Mouse (Mus musculus) liver, embryonic 16.5 days (tissue): Measurements from ENCODE around the gene Spata3. TPM values are rescaled to one million over a fixed set of nuclear protein-coding genes. Genes with fewer than 3 reads are reported as not detected.
"Not testable (repeated sequence)": the region's sequence is repeated elsewhere in the genome, so short reads cannot be mapped to it uniquely, and the experiment has no call there.

Experiments used
- ATAC-seq: fragments of 200-750 bp; cut with Nextera tagmentation; 2 replicates; pipeline ENCODE4 v1.8.0; 2017; ENCODE audit warnings: low read depth, mild to moderate bottlenecking, moderate number of reproducible peaks, moderate library complexity
- H3K27ac ChIP-seq: fragments of 300-500 bp; sonication (generic); 2 replicates; pipeline ENCODE4 v1.5.1; 2014; ENCODE audit warnings: mild to moderate bottlenecking, low read length
- H3K27me3 ChIP-seq: fragments of 300-500 bp; sonication (generic); 2 replicates; pipeline ENCODE4 v1.6.1; 2014; ENCODE audit warnings: low read depth, low read length, mixed read lengths; ENCODE audit not compliant: control insufficient read depth, insufficient read depth
- H3K36me3 ChIP-seq: fragments of 300-500 bp; sonication (generic); 2 replicates; pipeline ENCODE4 v1.6.1; 2014; ENCODE audit warnings: mild to moderate bottlenecking; ENCODE audit not compliant: control insufficient read depth, insufficient read depth
- H3K4me1 ChIP-seq: fragments of 300-500 bp; sonication (generic); 2 replicates; pipeline ENCODE4 v1.6.1; 2014; ENCODE audit warnings: low read depth, low read length, mixed read lengths; ENCODE audit not compliant: control insufficient read depth
- H3K4me2 ChIP-seq: fragments of 300-500 bp; sonication (generic); 2 replicates; pipeline ENCODE4 v1.6.1; 2014; ENCODE audit warnings: low read depth, low read length, mixed read lengths
- H3K4me3 ChIP-seq: fragments of 300-500 bp; sonication (generic); 2 replicates; pipeline ENCODE4 v1.5.1; 2014; ENCODE audit warnings: low read depth, mild to moderate bottlenecking, low read length
- H3K9ac ChIP-seq: fragments of 300-500 bp; sonication (generic); 2 replicates; pipeline ENCODE4 v1.6.1; 2014; ENCODE audit warnings: low read depth, low read length
- H3K9me3 ChIP-seq: fragments of 300-500 bp; sonication (generic); replicated peaks from 2 replicates; pipeline ENCODE4 v1.6.1; 2016; ENCODE audit warnings: low read length; ENCODE audit not compliant: control insufficient read depth
- WGBS: fragments of 180-500 bp; shearing (Covaris S2); extraction: QIAGEN DNeasy Blood & Tissue Kit; methylation state at CpG from one replicate; pipeline ENCODE4 v1.1.7; 2014; ENCODE audit not compliant: insufficient replicate concordance; 5-methylcytosine and 5-hydroxymethylcytosine counted together
- polyA plus RNA-seq: library from polyadenylated mRNA; unstranded; fragments of >200 nt; fragmentation: Nextera tagmentation; extraction: Ambion mirVana; gene quantifications from 2 replicates; pipeline ENCODE4 v1.2.1, GENCODE M21; 2015

Gene Spata3
- polyA plus RNA-seq, 1 experiment from 2014 or later, result 0.24 TPM

DNA sequence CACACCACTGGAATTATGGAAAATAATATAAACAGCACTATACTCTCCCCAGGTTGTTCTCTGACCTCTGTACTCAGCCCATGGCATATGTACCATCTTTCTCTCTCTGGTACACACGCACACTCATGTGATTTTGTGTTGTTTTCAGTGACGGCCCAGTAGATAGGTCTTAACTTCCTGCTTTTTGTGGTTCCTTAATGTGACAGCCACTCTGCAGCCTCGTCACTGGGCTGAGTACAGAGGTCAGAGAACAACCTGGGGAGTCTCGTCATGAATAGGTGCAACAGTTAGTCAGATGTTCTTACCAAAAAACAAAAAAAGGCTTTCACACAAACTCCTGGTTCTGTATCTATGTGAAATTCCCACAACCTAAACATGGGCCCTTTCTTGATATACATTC is 28.3 kb upstream of the Spata3 start:
- Histone ChIP-seq H3K9ac (no peak overlapping the region), H3K36me3 (no peaks in the 10 kb centered on the region), H3K27me3 (no peaks in the 10 kb centered on the region), H3K4me2 (no peak overlapping the region), H3K9me3 (no peaks in the 10 kb centered on the region), H3K27ac (no peak overlapping the region), H3K4me3 (no peak overlapping the region), H3K4me1 (no peaks in the 10 kb centered on the region)
- WGBS, result 16% methylated on average over 4 of the region's 4 CpGs
- no peak for ATAC-seq

DNA sequence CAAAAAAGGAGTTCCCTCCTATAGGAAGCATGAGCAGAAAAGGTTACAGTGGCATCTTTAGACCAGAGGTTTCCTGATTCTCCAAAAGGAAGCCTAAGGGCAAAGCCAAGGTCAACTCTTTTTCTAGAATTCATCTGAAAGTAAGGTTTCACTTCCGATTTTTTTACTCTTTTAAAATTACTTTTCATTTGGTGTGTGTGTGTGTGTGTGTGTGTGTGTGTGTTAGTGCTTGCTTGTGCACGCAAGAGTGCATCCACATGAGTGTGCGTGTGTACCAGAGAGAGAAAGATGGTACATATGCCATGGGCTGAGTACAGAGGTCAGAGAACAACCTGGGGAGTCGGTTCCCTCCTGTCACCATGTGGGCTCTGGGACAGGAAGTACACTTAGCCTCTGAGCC is 27.7 kb upstream of the Spata3 start:
- H3K4me1 ChIP-seq, H3K4me3 ChIP-seq, H3K27me3 ChIP-seq, ATAC-seq, H3K4me2 ChIP-seq, H3K36me3 ChIP-seq, H3K27ac ChIP-seq, H3K9ac ChIP-seq, H3K9me3 ChIP-seq: not testable (repeated sequence)
- 53% methylated on average over 4 of the region's 4 CpGs for WGBS

GRCm38 (mm10) chr1:85992175-85992574 is 24.4 kb upstream of the Spata3 start:
- no peaks in the 10 kb centered on the region for H3K27me3 ChIP-seq
- no peaks in the 10 kb centered on the region for H3K9me3 ChIP-seq
- no peak for ATAC-seq
- H3K4me3 ChIP-seq, result no peak overlapping the region
- no peak overlapping the region for H3K27ac ChIP-seq
- H3K4me2 ChIP-seq, result no peak overlapping the region
- no peaks in the 10 kb centered on the region for H3K36me3 ChIP-seq
- WGBS, result 47% methylated on average over 9 of the region's 9 CpGs
- H3K4me1 ChIP-seq, result no peaks in the 10 kb centered on the region
- H3K9ac ChIP-seq, result no peak overlapping the region

GRCm38 (mm10) chr1:85993541-85993940 is 23.1 kb upstream of the Spata3 start:
- Histone ChIP-seq H3K27ac (no peak overlapping the region), H3K9ac (no peak overlapping the region), H3K36me3 (no peaks in the 10 kb centered on the region), H3K9me3 (no peaks in the 10 kb centered on the region), H3K4me1 (no peaks in the 10 kb centered on the region), H3K27me3 (no peaks in the 10 kb centered on the region), H3K4me3 (no peak overlapping the region), H3K4me2 (no peak overlapping the region)
- no peak for ATAC-seq
- 65% methylated on average over 3 of the region's 4 CpGs for WGBS

DNA sequence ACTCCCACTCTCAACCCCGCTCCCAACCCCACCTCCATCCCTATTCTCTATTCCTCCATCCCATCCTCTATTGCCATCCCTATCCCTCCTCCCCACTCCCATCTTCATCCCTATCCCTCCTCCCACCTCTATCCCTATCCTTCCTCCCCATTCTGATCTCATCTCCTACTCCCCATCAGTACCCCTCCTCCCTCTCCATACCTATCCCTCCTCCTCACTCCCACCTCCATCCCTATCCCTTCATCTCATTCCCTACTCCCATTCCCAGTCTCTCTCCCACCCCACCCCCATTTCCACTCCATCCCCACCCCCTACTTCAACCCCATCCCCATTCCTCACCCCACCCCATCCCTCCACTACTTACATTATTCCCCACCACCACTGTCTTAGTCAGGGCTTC is 19.4 kb upstream of the Spata3 start:
- H3K4me2 ChIP-seq, result no peak overlapping the region
- no peaks in the 10 kb centered on the region for H3K27me3 ChIP-seq
- no peak overlapping the region for H3K27ac ChIP-seq
- no peak for ATAC-seq
- 68% methylated on average over 1 of the region's 1 CpGs for WGBS
- H3K4me1 ChIP-seq, result no peaks in the 10 kb centered on the region
- no peak overlapping the region for H3K9ac ChIP-seq
- no peak overlapping the region for H3K4me3 ChIP-seq
- H3K36me3 ChIP-seq, result no peaks in the 10 kb centered on the region
- H3K9me3 ChIP-seq, result no peaks in the 10 kb centered on the region

GRCm38 (mm10) chr1:85998012-85998411 is 18.6 kb upstream of the Spata3 start:
- no peak overlapping the region for H3K9ac ChIP-seq
- ATAC-seq, result no peak
- 50% methylated on average over 4 of the region's 4 CpGs for WGBS
- H3K27ac ChIP-seq, result no peak overlapping the region
- H3K4me1 ChIP-seq, result no peaks in the 10 kb centered on the region
- H3K9me3 ChIP-seq, result no peaks in the 10 kb centered on the region
- H3K27me3 ChIP-seq, result no peaks in the 10 kb centered on the region
- no peak overlapping the region for H3K4me3 ChIP-seq
- H3K4me2 ChIP-seq, result no peak overlapping the region
- no peaks in the 10 kb centered on the region for H3K36me3 ChIP-seq

DNA sequence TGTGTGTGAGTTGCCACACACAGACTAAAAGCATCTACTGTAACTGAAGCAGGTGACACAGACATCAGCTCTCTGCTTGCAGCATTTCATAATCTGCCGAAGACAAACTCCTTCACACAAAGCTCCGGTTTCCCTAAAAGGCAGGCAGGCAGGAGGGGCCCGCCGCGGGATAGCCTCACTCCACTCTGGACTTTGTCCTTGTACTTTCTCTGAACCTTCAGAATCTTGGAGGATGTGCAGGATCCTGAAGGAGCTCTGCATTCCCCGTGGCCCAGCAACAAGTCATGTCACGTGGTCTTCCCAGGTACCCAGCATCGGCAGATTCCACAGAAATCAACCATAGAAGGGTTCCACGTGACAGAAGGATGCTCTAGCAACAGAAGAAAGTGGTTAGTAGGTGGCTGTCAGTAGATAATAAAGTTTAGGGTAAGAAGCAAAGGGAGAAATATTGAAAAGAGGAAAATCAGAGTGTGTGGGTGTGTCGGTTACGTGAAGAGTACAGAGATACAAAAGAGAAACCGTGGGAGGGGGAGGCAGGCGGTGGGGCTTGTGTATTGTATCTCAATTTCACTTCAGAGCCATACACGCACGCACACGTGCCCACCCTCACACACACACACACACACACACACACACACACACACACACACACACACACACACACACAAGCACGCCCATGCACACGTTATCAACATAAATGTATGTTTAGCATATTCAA is 16.6 kb upstream of the Spata3 start:
- H3K4me1 ChIP-seq, result no peaks in the 10 kb centered on the region
- H3K9me3 ChIP-seq, result no peaks in the 10 kb centered on the region
- 60% methylated on average over 18 of the region's 18 CpGs for WGBS
- H3K27ac ChIP-seq, result no peak overlapping the region
- H3K4me3 ChIP-seq, result no peak overlapping the region
- no peaks in the 10 kb centered on the region for H3K36me3 ChIP-seq
- no peaks in the 10 kb centered on the region for H3K27me3 ChIP-seq
- no peak overlapping the region for H3K4me2 ChIP-seq
- H3K9ac ChIP-seq, result no peak overlapping the region
- no peak for ATAC-seq

DNA sequence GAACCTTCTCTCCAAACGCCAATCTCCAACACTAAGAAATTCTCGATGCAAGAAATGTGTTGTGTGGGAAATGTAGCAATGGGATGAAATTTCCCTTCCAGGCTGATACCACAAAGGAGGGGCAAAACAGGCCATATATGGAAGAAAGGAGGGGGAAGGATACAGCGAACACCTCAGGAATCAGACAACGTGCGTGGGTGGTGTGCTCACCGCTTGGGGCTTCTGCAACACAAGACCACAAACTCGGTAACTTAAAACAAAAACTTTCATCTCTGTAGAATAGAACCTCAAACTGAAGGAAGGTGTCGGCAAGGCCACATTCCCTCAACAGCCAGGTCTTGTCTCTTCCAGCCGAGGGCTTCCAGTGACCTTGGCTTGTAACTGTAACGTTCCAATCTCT is 11.1 kb upstream of the Spata3 start:
- Histone ChIP-seq H3K4me2 (no peak overlapping the region), H3K27me3 (no peaks in the 10 kb centered on the region; the same call in 1 of the 2 replicates), H3K27ac (no peak overlapping the region), H3K4me1 (no peaks in the 10 kb centered on the region), H3K9ac (no peak overlapping the region), H3K36me3 (no peaks in the 10 kb centered on the region), H3K9me3 (no peaks in the 10 kb centered on the region), H3K4me3 (no peak overlapping the region)
- WGBS, result 62% methylated on average over 10 of the region's 10 CpGs
- ATAC-seq, result no peak

- Histone ChIP-seq H3K27ac (no peak overlapping the region), H3K27me3 (no peaks in the 10 kb centered on the region; the same call in 1 of the 2 replicates), H3K4me3 (no peak overlapping the region), H3K4me1 (no peaks in the 10 kb centered on the region), H3K4me2 (no peak overlapping the region), H3K9ac (no peak overlapping the region), H3K36me3 (no peaks in the 10 kb centered on the region), H3K9me3 (no peaks in the 10 kb centered on the region)
- 66% methylated on average over 6 of the region's 6 CpGs for WGBS
- no peak for ATAC-seq
Observed at GRCm38 (mm10) chr1:86006040-86006439, 10.6 kb upstream of the Spata3 start.
